Mouse (Mus musculus): ENCODE measurements around the gene Nfya.

DNA sequence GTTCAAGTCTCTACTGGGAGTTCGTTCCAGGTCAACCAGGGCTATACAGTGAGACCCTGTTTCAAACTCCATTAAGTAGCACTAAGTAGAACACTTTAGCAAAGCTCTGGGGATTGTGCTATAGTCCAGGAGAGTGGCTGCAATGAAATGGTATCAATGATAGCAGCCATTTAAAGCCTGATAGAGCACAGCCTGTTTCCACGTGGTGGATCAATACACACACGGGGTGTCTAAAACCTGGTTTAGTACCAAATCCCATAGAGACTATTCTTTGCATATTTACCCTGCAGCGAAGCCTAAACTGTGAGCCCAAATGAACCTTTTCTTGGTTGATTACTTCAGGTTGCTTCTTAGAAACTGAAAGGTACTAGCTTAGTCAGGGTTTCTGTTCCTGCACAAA is 8.0 kb downstream of the Nfya start:
- no peak for TF ChIP-seq RAD21 (IDR thresholded peaks at IDR 0.05; ENCODE audit: low read depth, low read length)
- TF ChIP-seq SIN3A (IDR thresholded peaks at IDR 0.05; ENCODE audit: low read length) = no peak
